Mouse (Mus musculus) lung, postnatal 0 days (tissue): ENCODE data around the gene Dcakd.

Source experiments
- CTCF ChIP-seq: IDR thresholded peaks from 2 replicates; pipeline ENCODE4 v1.5.1; 2016; ENCODE audit warnings: antibody characterized with exemption, mild to moderate bottlenecking
- EP300 ChIP-seq: IDR thresholded peaks from 2 replicates; pipeline ENCODE4 v1.6.1; 2016; ENCODE audit warnings: antibody characterized with exemption, mild to moderate bottlenecking, control low read depth

DNA sequence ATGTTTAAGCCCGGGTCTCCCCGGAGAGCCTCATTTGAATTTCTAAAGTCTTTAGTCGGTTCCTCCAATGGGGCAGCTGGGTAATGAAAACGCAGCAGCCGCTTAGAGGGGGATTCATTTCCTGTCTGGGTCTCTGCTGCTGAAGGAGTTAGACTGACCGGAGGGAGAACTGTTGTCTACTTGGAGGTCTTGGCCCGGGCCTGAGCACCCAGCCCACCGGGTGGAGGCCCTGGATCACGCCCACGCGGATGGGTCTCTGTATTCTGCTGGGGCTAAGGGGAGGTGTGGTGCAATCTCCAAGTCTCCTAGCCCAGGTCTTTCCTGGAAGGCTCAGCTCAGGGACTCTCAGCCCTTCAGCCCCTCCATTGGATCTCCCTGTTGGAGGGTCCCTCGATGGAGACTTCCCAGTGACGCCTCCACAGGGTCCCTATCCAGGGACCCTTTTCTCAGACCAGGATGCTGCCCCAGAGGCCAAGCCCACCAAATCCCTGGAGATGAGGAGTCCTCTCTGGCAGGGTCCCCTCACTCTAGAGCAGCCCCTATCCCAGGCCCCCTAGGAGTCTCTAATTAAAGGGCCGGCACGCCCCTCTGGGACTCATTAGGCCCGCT is 64.8 kb downstream of the Dcakd start:
- no peak for TF ChIP-seq EP300
- TF ChIP-seq CTCF: no peak
